Mouse (Mus musculus): ENCODE data around the gene Krt78. TPM values are rescaled to one million over a fixed set of nuclear protein-coding genes. Genes with fewer than 3 reads are reported as not detected.
"Not testable (repeated sequence)": the region's sequence is repeated elsewhere in the genome, so short reads cannot be mapped to it uniquely, and the experiment has no call there.

Krt78 gene
- total RNA-seq (2021), result not detected
- long read RNA-seq, experiment 1, partial matches to known transcripts, result 0 of 1 reads
- long read RNA-seq, experiment 1, other reads (novel, unspliced or antisense), result 1 of 1 reads
- long read RNA-seq, experiment 2, result 0 reads

- no peak for DNase-seq (ENCODE audit: low spot score in 2 of 2)
Measured at GRCm38 (mm10) chr15:101954187-101954586, at the start of gene Krt78. Krt78 (minus strand) TSS chr15:101954287.

GRCm38 (mm10) chr15:102003516-102003915 is 49.4 kb upstream of the Krt78 start:
- no peak for DNase-seq (ENCODE audit: low spot score in 2 of 2)

- DNase-seq (ENCODE audit: low spot score in 2 of 2), result peak in 1 of 2 experiments; percentile 29
Measured at GRCm38 (mm10) chr15:102002646-102003488, 48.8 kb upstream of the Krt78 start.

GRCm38 (mm10) chr15:101999676-102000335 is 45.7 kb upstream of the Krt78 start:
- no peak for DNase-seq (ENCODE audit: low spot score in 2 of 2)

- no peak for DNase-seq (ENCODE audit: low spot score in 2 of 2)
Measured at GRCm38 (mm10) chr15:101999156-101999555, 45.1 kb upstream of the Krt78 start.

- DNase-seq (ENCODE audit: low spot score in 2 of 2), result not testable (repeated sequence)
Measured at GRCm38 (mm10) chr15:101996450-101997078, 42.5 kb upstream of the Krt78 start.

- no peak for DNase-seq (ENCODE audit: low spot score in 2 of 2)
Measured at GRCm38 (mm10) chr15:101995484-101996236, 41.6 kb upstream of the Krt78 start.

- no peak for DNase-seq (ENCODE audit: low spot score in 2 of 2)
Measured at GRCm38 (mm10) chr15:101994365-101994764, 40.3 kb upstream of the Krt78 start.

- DNase-seq (ENCODE audit: low spot score in 2 of 2), result no peak
Measured at GRCm38 (mm10) chr15:101990946-101991345, 36.9 kb upstream of the Krt78 start.

GRCm38 (mm10) chr15:101988714-101989113 is 34.6 kb upstream of the Krt78 start:
- DNase-seq (ENCODE audit: low spot score in 2 of 2), result no peak

GRCm38 (mm10) chr15:101988119-101988518 is 34.0 kb upstream of the Krt78 start:
- DNase-seq (ENCODE audit: low spot score in 2 of 2), result peak; percentile 54 to 73

GRCm38 (mm10) chr15:101984746-101985145 is 30.7 kb upstream of the Krt78 start:
- no peak for DNase-seq (ENCODE audit: low spot score in 2 of 2)

- DNase-seq (ENCODE audit: low spot score in 2 of 2), result peak; percentile 84 to 92
Measured at GRCm38 (mm10) chr15:101983949-101984601, 30.0 kb upstream of the Krt78 start.

- no peak for DNase-seq (ENCODE audit: low spot score in 2 of 2)
Measured at GRCm38 (mm10) chr15:101983315-101983948, 29.3 kb upstream of the Krt78 start.

- no peak for DNase-seq (ENCODE audit: low spot score in 2 of 2)
Measured at GRCm38 (mm10) chr15:101980849-101981248, 26.8 kb upstream of the Krt78 start.

GRCm38 (mm10) chr15:101977043-101977726 is 23.1 kb upstream of the Krt78 start:
- peak; percentile 93 to 94 for DNase-seq (ENCODE audit: low spot score in 2 of 2)

- DNase-seq (ENCODE audit: low spot score in 2 of 2), result no peak
Measured at GRCm38 (mm10) chr15:101976641-101977040, 22.6 kb upstream of the Krt78 start.

GRCm38 (mm10) chr15:101976023-101976422 is 21.9 kb upstream of the Krt78 start:
- peak; percentile 32 to 62 for DNase-seq (ENCODE audit: low spot score in 2 of 2)

Measured in gastrocnemius, postnatal 4 days (tissue).